Mouse (Mus musculus): ENCODE results near the gene Inka2. TPM values are rescaled to one million over a fixed set of nuclear protein-coding genes. Genes with fewer than 3 reads are reported as not detected.
"Not testable (repeated sequence)": the region's sequence is repeated elsewhere in the genome, so short reads cannot be mapped to it uniquely, and the experiment has no call there.

Gene Inka2
- polyA plus RNA-seq, 1 experiment = 1.5 TPM

DNA sequence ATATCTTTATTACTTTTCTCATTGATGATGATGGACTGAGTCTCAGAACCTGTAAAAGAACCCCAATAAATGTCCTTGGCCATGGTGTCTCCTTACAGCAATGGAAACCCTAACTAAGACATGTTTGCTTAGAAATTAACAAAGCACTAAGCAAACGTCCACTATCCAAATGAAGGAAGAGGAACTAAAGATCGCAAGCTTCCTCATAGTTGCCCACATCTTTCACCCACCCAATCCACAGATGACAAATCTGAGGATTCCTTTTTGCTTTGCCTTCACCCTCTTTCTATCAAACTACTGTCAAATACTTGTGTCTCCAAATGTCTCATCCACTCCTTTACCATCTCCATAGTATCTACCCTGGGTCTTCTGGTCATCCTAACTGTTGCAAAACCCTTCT, 15.9 kb upstream of the Inka2 start:
- H3K4me1 ChIP-seq (ENCODE audit: control insufficient read depth, insufficient read depth, low read length) = no peaks in the 10 kb centered on the region
- no peak overlapping the region for H3K4me3 ChIP-seq (replicated peaks; ENCODE audit: control insufficient read depth, low read depth, low read length)
- WGBS = 14% methylated on average over 2 of the region's 2 CpGs
- H3K27ac ChIP-seq (ENCODE audit: control insufficient read depth, insufficient read depth, low read depth, low read length, poor library complexity) = no peak overlapping the region
- TF ChIP-seq POLR2A (IDR thresholded peaks at IDR 0.05; ENCODE audit: borderline replicate concordance, control insufficient read depth, low read depth, low read length) (no peak), CTCF (IDR thresholded peaks at IDR 0.05; ENCODE audit: control insufficient read depth, insufficient read depth, low read length) (no peak)

DNA sequence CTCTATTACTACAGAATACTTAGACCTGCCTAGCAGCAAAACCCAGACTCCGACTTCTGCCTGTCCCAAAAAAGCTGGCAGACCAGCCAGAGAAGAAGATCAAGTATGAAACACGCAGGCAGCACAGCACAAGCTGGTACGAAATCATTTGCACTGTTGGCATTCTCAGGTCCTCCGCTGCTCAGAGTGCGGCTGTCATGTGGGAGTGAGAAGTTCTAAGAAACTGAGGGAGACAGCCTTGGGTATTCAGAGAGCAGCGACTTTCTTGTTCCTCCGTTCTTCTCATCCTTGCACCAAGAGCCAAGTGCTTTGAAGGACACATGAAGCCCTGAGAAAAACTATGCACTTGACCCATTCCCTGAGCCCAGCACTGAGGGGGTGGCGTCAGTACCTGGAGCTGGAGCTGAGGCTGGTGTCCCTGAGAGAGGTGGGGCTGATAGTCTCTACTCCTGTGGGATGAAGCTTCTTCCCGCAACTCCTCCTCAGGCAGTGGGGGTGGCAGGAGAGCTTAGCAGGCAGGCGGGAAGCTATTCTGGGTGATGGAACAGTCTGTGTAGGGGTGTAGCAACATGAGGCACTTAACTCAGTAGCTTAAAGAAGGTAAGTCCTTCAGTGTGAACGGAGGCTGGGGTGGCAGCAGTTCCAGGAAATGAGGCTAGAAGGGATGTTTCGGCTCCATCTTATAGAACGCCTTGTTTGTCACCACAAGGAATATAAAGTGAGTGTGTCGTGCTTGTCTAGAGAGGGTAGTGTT, 10.9 kb upstream of the Inka2 start:
- no peak overlapping the region for H3K4me3 ChIP-seq (replicated peaks; ENCODE audit: control insufficient read depth, low read depth, low read length)
- no peak for TF ChIP-seq CTCF (IDR thresholded peaks at IDR 0.05; ENCODE audit: control insufficient read depth, insufficient read depth, low read length)
- no peak for TF ChIP-seq POLR2A (IDR thresholded peaks at IDR 0.05; ENCODE audit: borderline replicate concordance, control insufficient read depth, low read depth, low read length)
- no peak overlapping the region for H3K27ac ChIP-seq (ENCODE audit: control insufficient read depth, insufficient read depth, low read depth, low read length, poor library complexity)
- 81% methylated on average over 14 of the region's 14 CpGs for WGBS
- H3K4me1 ChIP-seq (ENCODE audit: control insufficient read depth, insufficient read depth, low read length) = no peaks in the 10 kb centered on the region

DNA sequence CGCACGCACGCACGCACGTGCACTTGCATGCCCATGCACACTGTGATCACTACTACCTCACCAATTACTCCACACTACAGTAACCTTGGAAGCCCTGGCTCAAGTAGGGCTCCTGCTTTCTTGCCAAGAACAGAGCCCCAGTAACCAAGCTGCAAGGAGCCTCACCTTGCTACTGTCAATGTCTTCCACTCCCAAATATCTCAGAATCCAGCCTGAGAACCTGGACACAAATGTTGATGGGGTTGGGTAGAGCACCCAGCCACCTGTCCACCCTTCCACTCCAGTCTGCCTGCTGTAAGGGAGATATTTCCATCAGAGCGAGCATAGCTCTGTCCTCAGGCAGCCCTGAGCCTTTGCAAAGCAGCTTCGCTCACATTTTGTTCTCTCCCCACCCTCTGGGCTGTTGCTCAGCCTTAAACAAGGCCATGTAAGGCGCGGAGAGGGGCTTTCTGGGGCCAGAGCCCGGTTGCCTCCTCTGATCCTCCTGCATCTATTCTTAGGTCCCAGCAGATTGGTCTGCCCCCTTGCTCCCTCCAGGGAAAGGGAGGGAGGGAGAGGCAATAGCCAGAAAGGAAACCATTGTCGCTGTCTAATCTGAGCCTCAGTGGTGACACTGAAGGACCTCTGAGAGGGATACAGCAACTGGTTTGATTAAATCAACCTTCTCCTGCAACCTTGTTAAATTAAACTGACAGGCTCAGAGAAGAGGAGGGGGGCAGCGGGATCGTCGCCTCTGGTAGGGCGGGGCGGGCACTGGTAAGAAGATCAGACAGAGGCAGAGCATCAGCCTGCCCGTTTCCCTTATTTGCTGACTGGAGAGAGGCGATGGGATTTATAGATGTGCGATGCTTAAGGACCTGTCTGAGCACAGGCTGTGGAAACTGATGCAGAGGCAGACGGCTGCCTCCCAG, 8.7 kb upstream of the Inka2 start:
- TF ChIP-seq POLR2A (IDR thresholded peaks at IDR 0.05; ENCODE audit: borderline replicate concordance, control insufficient read depth, low read depth, low read length) (no peak), CTCF (IDR thresholded peaks at IDR 0.05; ENCODE audit: control insufficient read depth, insufficient read depth, low read length) (no peak)
- 77% methylated on average over 20 of the region's 20 CpGs for WGBS
- H3K4me1 ChIP-seq (ENCODE audit: control insufficient read depth, insufficient read depth, low read length) = no peaks in the 10 kb centered on the region; the same call in 1 of the 2 replicates

DNA sequence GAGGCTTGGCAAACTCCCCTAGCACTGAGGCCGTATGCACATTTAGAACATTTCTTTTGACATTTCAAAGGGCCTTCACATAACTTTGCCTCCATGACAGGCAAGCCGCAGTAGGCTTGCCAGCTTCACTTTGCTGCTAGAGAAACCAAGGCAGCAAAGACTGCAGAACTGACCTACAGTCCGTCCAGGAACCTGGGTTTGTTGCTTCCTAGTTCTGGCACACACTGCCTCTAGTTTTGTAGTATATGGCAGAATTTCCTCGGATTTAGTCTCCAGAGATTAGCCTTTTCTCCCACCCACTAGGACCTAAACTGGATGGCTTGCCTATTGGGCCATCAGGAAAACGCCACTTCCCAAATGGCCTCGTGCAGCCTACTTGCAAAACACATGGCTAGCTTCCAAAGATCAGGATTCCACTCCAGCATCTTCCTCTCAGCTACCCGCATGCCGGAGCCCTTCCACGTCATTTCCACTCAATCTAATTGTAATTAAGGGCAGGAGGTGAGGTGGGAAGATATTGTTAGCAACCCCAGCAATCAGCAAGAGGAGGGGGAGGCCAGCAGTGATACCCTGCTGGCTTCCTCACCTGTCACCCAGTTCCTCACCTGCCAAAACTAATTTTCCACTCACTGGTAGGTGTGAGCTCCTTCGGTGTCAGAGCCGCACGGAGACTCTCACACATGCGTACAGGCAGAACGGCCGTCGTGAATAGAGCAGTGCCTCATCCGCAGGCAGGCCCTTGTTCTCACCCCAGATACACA, 7.8 kb upstream of the Inka2 start:
- TF ChIP-seq POLR2A (IDR thresholded peaks at IDR 0.05; ENCODE audit: borderline replicate concordance, control insufficient read depth, low read depth, low read length) (no peak), CTCF (IDR thresholded peaks at IDR 0.05; ENCODE audit: control insufficient read depth, insufficient read depth, low read length) (no peak)
- H3K4me3 ChIP-seq (replicated peaks; ENCODE audit: control insufficient read depth, low read depth, low read length) = no peak overlapping the region
- H3K4me1 ChIP-seq (ENCODE audit: control insufficient read depth, insufficient read depth, low read length) = no peaks in the 10 kb centered on the region; the same call in 1 of the 2 replicates
- no peak overlapping the region for H3K27ac ChIP-seq (ENCODE audit: control insufficient read depth, insufficient read depth, low read depth, low read length, poor library complexity)
- WGBS = 83% methylated on average over 17 of the region's 17 CpGs

More for the DNA sequence above, 8.7 kb upstream of the Inka2 start:
- no peak overlapping the region for H3K4me3 ChIP-seq (replicated peaks; ENCODE audit: control insufficient read depth, low read depth, low read length)
- H3K27ac ChIP-seq (ENCODE audit: control insufficient read depth, insufficient read depth, low read depth, low read length, poor library complexity) = no peak overlapping the region

DNA sequence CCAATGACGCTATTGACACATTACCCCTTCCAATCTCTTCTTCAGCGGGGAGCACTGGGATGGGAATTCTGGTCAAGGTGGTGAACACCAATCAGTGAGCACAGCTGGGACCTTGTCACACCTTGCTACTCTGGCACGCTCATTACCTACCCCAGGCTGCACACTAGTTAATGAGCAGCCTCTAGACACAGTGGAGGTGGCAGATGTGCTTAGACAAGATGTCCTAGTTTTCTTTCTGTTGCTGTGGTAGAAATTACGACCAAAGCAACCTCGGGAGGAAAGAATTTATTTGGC, 7.3 kb upstream of the Inka2 start:
- WGBS = 80% methylated on average over 5 of the region's 5 CpGs
- Histone ChIP-seq H3K4me1 (ENCODE audit: control insufficient read depth, insufficient read depth, low read length) (no peaks in the 10 kb centered on the region; the same call in 1 of the 2 replicates), H3K4me3 (replicated peaks; ENCODE audit: control insufficient read depth, low read depth, low read length) (no peak overlapping the region), H3K27ac (ENCODE audit: control insufficient read depth, insufficient read depth, low read depth, low read length, poor library complexity) (no peak overlapping the region)
- no peak for TF ChIP-seq POLR2A (IDR thresholded peaks at IDR 0.05; ENCODE audit: borderline replicate concordance, control insufficient read depth, low read depth, low read length)
- TF ChIP-seq CTCF (IDR thresholded peaks at IDR 0.05; ENCODE audit: control insufficient read depth, insufficient read depth, low read length) = no peak

DNA sequence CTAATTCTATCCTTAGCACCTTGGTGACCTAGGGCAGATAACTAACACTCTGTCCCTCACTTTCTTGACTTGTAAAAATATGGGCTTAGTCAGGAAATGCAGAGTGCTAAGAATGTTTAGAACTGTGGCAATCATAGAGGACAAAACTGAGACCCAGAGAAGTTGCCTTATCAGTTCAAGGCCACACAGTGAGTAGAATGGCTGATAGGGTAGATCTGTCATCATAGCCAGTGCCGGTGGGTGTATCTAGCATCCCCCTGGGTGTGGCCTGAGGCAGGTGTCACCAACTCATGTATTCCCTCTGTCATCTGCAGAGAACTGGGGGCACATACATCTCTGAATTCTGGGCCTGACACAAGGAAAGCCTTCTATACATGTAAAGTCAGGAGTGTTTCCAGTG, 6.1 kb upstream of the Inka2 start:
- no peaks in the 10 kb centered on the region; the same call in 1 of the 2 replicates for H3K4me1 ChIP-seq (ENCODE audit: control insufficient read depth, insufficient read depth, low read length)
- no peak overlapping the region for H3K27ac ChIP-seq (ENCODE audit: control insufficient read depth, insufficient read depth, low read depth, low read length, poor library complexity)
- WGBS = 62% methylated on average over 1 of the region's 1 CpGs
- TF ChIP-seq CTCF (IDR thresholded peaks at IDR 0.05; ENCODE audit: control insufficient read depth, insufficient read depth, low read length) (no peak), POLR2A (IDR thresholded peaks at IDR 0.05; ENCODE audit: borderline replicate concordance, control insufficient read depth, low read depth, low read length) (no peak)
- no peak overlapping the region for H3K4me3 ChIP-seq (replicated peaks; ENCODE audit: control insufficient read depth, low read depth, low read length)

DNA sequence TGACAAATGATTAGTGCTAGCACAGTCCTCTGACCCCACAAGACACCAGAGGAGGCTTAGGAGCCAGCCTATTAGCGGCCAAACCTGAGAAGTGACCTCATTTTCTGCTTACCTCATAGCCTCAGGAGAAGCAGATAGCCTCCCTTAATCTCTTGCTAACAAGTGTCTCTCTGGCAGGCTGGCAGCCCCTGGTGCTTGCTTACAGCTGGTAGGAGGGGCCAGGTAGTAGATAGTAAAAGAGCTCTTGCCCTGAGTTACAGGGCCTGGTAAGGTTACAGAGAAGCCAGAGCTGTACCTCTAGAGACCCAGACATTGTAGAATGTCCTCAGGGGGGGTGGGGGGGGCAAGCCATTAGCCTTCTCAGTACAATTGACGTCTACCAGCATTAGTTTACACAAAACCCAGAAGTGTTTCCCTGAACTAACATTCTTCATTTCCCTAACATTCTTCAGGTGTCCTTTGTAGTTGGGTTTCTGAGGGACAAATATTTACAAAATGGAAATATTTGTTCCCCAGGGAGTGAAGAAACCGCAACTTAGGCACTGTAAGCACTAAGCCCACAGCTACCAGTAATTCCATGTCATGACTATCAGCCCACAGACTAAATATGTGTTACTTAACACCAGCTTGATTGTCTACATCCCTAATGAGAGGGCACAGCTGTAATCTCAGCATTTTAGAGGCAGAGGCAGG, 5.0 kb upstream of the Inka2 start:
- Histone ChIP-seq H3K4me1 (ENCODE audit: control insufficient read depth, insufficient read depth, low read length) (no peaks in the 10 kb centered on the region; the same call in 1 of the 2 replicates), H3K27ac (ENCODE audit: control insufficient read depth, insufficient read depth, low read depth, low read length, poor library complexity) (peak overlapping the region; percentile 23; the same call in 1 of the 2 replicates), H3K4me3 (replicated peaks; ENCODE audit: control insufficient read depth, low read depth, low read length) (no peak overlapping the region)
- 74% methylated on average over 3 of the region's 3 CpGs for WGBS
- TF ChIP-seq CTCF (IDR thresholded peaks at IDR 0.05; ENCODE audit: control insufficient read depth, insufficient read depth, low read length) (no peak), POLR2A (IDR thresholded peaks at IDR 0.05; ENCODE audit: borderline replicate concordance, control insufficient read depth, low read depth, low read length) (no peak)

DNA sequence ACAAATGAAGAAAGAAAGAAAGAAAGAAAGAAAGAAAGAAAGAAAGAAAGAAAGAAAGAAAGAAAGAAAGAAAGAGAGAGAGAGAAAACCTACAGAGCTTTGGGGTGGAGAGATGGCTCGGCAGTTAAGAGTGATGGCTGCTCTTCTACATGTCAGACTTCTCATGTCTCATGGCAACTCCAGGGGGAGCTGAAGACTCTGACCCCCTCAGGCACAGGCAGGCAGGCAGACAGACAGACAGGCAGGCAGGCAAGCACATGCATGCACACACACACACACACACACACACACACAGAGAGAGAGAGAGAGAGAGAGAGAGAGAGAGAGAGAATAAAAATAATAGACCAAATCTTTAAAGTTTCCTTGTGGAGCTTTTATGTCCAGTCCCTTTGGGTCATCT, 3.6 kb upstream of the Inka2 start:
- not testable (repeated sequence) for H3K4me1 ChIP-seq (ENCODE audit: control insufficient read depth, insufficient read depth, low read length); H3K4me3 ChIP-seq (replicated peaks; ENCODE audit: control insufficient read depth, low read depth, low read length); H3K27ac ChIP-seq (ENCODE audit: control insufficient read depth, insufficient read depth, low read depth, low read length, poor library complexity)
- WGBS = 26% methylated on average over 1 of the region's 1 CpGs

Data from bone marrow, adult 2 months (tissue).